Mouse (Mus musculus) spleen, embryonic (tissue): Measurements from ENCODE around the gene Atp4a.

ENCODE experiments used
- CTCF ChIA-PET: fragments of 350-600 bp; sonication (Branson Sonifier 250); formaldehyde crosslinking; loops from one replicate; lab custom pipeline; 2022; lab: Charles Lee

Atp4a gene

GRCm38 (mm10) chr7:30711942-30712341 is at the start of gene Atp4a:
Atp4a (plus strand) TSS chr7:30712209.
- CTCF ChIA-PET = no interaction called here

GRCm38 (mm10) chr7:30664529-30665200 is 47.3 kb upstream of the Atp4a start, which contains the start of gene Haus5:
Haus5 (minus strand) TSS chr7:30664994.
- CTCF ChIA-PET = interaction anchor here (0.6 kb wide), 1 partner anchor 49 kb away, joined by 3 read pairs; no protein-coding TSS in a partner anchor

GRCm38 (mm10) chr7:30665321-30665720 is 46.7 kb upstream of the Atp4a start:
- CTCF ChIA-PET = no interaction called here

DNA sequence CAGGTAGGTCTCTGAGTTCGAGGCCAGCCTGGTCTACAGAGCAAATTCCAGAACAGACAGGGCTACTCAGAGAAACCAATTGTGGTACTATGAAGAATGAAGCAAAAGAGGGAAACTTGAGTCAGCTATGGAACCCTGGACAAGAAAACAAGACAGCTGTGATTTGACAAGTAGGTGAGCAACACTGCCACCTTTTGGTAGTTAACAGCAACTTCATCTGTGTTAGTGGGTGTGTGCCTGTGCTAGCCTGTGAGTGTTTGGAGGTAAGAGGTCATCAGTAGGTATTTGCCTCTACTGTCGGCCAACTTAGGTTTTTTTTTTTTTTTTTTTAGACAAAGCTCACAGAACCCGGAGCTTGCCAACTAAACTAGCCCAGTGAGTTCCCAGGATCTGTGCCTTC is 42.8 kb upstream of the Atp4a start:
- CTCF ChIA-PET = no interaction called here

GRCm38 (mm10) chr7:30671480-30671879 is 40.5 kb upstream of the Atp4a start, which contains the start of gene Pmis2:
Pmis2 (minus strand) TSS chr7:30671605.
- CTCF ChIA-PET = no interaction called here

- CTCF ChIA-PET = no interaction called here
These were observed 33.6 kb upstream of the Atp4a start for GRCm38 (mm10) chr7:30678263-30678975.

DNA sequence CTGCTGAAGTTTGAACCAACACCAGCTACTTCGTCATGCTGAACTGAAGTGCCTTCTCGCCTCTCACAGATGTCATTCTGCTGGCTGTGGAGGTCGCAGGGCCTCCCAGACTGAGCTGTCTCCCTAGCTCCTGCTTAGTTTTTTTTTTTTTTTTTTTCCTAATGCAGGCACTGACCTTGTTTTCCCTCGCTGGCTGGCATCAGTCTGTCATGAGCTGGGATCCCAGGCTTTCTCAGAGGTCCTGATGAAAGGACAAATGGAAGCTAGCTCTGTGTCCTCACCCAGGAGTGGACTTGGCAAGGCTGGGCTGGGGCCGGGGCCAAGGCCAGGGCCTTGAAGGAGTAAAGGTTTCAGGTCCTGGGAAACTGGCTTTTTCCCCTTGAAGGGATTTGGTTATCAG is 30.1 kb upstream of the Atp4a start:
- CTCF ChIA-PET = no interaction called here

GRCm38 (mm10) chr7:30683425-30683824 is 28.6 kb upstream of the Atp4a start:
- CTCF ChIA-PET = interaction anchor here (0.6 kb wide), 1 partner anchor 177 kb away, joined by 9 read pairs; no protein-coding TSS in a partner anchor

DNA sequence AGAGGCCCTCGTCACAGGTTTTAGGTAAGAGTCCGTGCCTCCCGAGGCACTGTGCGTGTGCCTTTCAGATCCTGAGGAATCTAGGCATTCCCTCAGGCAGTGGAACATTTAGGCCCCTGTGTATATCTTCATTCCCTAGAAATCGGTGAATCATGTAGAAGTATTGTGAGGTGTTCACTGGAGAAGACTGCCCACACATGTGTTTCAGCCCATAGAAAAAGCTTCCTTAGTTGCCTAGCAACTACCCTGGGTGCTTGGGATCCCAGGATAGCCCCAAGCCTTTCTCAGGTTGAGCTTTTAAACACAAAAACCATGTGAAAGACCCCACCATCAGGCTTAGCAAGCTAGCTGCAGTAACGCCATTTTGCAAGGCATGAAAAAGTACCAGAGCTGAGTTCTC is 23.7 kb upstream of the Atp4a start:
- CTCF ChIA-PET = no interaction called here

DNA sequence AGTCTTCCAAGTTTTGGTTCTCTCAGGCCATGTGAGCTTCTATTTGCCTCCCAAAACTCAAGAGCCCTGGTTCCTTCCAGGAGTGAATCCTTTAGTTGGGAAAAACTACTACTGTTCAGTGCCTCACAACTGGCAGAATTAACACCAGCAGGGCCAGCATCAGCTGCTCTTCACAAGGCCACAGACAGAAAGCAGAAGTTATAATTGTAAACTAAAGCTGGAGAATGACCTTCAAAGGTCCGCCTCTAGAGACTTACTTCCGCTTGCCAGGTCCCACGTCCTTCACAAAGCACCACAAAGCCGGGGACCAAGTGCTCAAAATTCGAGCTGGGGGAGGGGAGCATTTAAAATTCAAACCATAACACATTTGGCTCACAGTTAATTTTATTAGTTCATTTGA is 13.9 kb upstream of the Atp4a start:
- CTCF ChIA-PET = interaction anchor here (0.7 kb wide), 1 partner anchor 41 kb away, joined by 4 read pairs; no protein-coding TSS in a partner anchor

GRCm38 (mm10) chr7:30698589-30698988 is 13.4 kb upstream of the Atp4a start, which contains the start of gene 2200002J24Rik:
2200002J24Rik (plus strand) TSS chr7:30698926.
- CTCF ChIA-PET = interaction anchor here (0.7 kb wide), 1 partner anchor 41 kb away, joined by 4 read pairs; no protein-coding TSS in a partner anchor

- CTCF ChIA-PET = no interaction called here
These were observed 5.7 kb upstream of the Atp4a start for GRCm38 (mm10) chr7:30706214-30706882.

- CTCF ChIA-PET = interaction anchor here (0.6 to 0.8 kb wide), 2 partner anchors 16 to 187 kb away, joined by 3 to 6 read pairs; no protein-coding TSS in a partner anchor
These were observed 4.6 kb upstream of the Atp4a start for GRCm38 (mm10) chr7:30707441-30707840.

DNA sequence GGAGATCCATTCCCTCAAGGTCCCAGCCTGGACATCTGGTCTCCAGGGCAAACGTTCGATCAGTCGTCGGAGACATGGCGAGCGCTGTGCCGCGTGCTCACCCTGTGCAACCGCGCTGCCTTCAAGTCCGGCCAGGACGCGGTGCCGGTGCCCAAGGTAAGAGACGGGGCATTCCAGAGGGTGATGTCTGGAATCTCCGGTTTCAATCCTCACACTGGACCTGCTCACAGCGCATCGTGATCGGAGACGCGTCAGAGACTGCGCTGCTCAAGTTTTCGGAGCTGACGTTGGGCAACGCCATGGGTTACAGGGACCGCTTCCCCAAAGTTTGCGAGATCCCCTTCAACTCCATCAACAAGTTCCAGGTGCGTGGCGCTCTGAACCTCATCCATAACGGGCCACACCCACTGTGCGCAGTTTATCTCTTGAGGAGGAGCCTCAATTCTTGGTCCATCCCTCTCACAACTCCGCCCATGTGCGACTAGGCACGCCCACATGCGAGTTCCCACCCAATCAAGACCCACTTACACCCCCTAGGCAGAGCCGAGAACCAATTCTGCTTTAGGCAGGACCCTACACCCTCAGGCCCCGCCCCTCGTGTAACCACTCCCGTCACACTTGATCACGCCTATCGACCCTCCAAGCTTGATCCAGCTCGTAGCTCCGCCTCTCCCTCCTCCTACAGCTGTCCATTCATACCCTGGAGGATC is 5.2 kb downstream of the Atp4a start:
- CTCF ChIA-PET = interaction anchor here (1.1 kb wide), 1 partner anchor 10 kb away, joined by 3 read pairs; no protein-coding TSS in a partner anchor

- CTCF ChIA-PET = interaction anchor here (1.1 kb wide), 1 partner anchor 9 kb away, joined by 3 read pairs; no protein-coding TSS in a partner anchor
These were observed 5.7 kb downstream of the Atp4a start for GRCm38 (mm10) chr7:30717716-30718046.

GRCm38 (mm10) chr7:30719669-30720068 is 7.7 kb downstream of the Atp4a start:
- CTCF ChIA-PET = no interaction called here

GRCm38 (mm10) chr7:30721286-30721685 is 9.3 kb downstream of the Atp4a start:
- CTCF ChIA-PET = no interaction called here

DNA sequence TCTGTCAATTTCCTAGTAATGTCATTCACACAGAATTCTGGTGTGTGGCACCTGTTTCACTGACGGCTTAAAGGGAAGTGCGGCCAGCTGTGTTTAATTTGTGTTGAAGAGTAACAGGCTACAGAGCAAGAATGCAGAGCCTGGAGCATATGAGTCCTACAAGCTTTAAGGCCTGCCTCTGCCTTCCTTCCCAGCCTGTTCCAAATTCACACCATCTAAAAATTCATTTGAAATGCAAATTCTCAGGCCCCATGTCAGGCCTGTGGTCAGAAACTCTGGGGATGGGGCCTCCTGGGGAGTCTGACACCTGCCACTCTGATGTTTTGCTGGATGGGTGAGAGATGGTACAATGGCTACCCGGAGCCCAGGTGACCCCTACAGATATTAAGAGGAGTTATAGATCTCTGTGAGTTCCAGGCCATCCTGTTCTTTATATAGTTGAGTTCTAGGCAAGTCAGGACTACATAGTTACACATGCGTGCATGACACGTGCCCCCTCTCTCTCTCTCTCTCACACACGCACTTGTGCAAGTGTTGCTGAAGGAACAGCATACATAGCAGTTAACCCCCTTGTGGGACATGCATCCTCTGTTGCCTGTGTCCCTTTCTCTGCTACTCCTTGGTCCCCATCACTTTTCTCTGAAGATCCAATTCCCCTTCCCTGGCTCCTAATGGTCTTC is 11.4 kb downstream of the Atp4a start:
- CTCF ChIA-PET = interaction anchor here (0.6 kb wide), 1 partner anchor 16 kb away, joined by 3 read pairs; no protein-coding TSS in a partner anchor

GRCm38 (mm10) chr7:30728214-30728613 is 16.2 kb downstream of the Atp4a start:
- CTCF ChIA-PET = no interaction called here

DNA sequence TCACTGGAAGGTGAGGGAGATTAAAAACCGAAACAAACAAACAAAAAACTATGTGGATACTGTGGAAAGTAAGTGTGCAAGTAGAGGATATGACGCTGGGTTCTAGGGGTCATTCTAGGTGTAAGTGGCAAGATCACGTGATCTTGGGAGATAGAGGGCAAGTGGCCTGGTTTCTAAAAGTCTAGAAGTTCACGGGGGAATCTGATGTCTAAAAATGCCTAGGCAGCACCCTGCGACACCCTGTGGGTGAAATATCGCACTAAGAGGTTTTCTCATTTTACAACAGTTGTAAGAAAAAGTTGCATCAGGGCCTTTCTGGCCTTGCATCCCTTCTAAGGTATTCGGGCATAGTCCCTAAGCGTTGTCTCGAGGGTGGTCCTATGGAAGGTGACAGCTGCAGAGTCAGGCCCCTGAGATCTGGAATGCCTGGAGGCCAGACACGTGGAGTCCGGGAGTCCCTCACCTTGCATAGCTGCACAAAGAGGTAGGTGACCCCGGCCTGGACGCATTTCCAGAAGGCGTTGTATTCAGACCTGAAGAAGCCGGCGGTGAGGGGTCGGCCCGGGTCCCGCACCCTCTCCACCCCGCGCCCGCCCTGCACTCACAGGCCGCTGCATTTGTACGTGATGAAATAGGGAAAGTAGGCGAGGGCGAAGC is 16.9 kb downstream of the Atp4a start:
- CTCF ChIA-PET = no interaction called here
